ENCODE assay signal across 13 mouse cellular contexts in the genomic region with DNA sequence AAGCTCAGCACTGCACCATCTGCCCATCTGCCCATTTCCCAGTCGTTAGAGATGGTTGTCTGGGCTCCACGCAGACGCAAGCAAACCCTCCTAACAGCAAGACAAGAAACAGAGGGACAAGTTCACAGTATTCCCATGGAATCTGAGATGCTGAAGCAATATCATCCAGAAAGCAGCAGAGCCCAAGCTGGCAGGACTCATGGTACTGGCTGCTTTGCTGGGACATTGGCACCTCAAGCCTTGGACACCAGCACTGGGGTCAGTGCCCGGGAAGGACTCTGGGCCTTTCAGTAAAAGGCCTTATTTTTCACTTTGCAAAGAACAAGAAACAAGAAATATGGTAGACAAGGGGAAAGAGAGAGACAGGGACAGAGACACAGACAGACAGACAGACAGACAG. TPM values are rescaled to one million over a fixed set of nuclear protein-coding genes. Genes with fewer than 3 reads are reported as not detected.
DNase-seq lines count a peak whose midpoint lies in the region.
"Had no signal": no experiment of that assay in that cellular context is flagged by ENCODE, and none has a peak within 500 bp of the region (broad histone marks: within the 10 kb centered on the region; RNA-seq: fewer than 3 reads in every experiment).

No protein-coding gene starts in this region.

- peak; percentile 7 for DNase-seq in cerebellum, adult 9-11 months
- no peak for DNase-seq in cerebellum, adult 8-10 months
- DNase-seq in layer of hippocampus, postnatal 36 days = peak; percentile 21 to 30
- no peak for DNase-seq in layer of hippocampus, postnatal 25 days (ENCODE audit: extremely low spot score in 1 of 2, low spot score in 1 of 2)
- DNase-seq in gastrocnemius, postnatal 25 days = peak; percentile 59
- DNase-seq in kidney, postnatal 14 days = no peak
- DNase-seq in urinary bladder, adult 18-20 months (ENCODE audit: low spot score in 2 of 2) = no peak
- DNase-seq: adrenal gland, postnatal 14 days; cerebellum, postnatal 36 days; forebrain, postnatal 0 days; heart, adult 2 months; heart, postnatal 14 days had no signal

RNA-seq across cellular contexts. Expression of a gene that starts 36.5 kb away (rescaled TPM):
- 10 to 100 TPM; 12.0 to 16.3 TPM for total RNA-seq in layer of hippocampus, postnatal 36 days (2021)
- total RNA-seq in layer of hippocampus, postnatal 25 days (2021) = 10 to 100 TPM; 11.9 to 13.6 TPM
- total RNA-seq in gastrocnemius, postnatal 25 days (2021) = 10 to 100 TPM; 12.0 to 13.9 TPM
- total RNA-seq: hematopoietic stem cell, adult 5-6 weeks had no signal

Comparison
In these comparisons a context has a peak if more than half of its experiments do, and no peak if none do; other contexts are left out.
1. DNase-seq: peak in cerebellum, adult 9-11 months (single experiment), layer of hippocampus, postnatal 36 days (2 of 2) and gastrocnemius, postnatal 25 days (single experiment); none in cerebellum, adult 8-10 months (single experiment), layer of hippocampus, postnatal 25 days (0 of 2), kidney, postnatal 14 days (single experiment) and urinary bladder, adult 18-20 months (0 of 2).